In the genomic region with DNA sequence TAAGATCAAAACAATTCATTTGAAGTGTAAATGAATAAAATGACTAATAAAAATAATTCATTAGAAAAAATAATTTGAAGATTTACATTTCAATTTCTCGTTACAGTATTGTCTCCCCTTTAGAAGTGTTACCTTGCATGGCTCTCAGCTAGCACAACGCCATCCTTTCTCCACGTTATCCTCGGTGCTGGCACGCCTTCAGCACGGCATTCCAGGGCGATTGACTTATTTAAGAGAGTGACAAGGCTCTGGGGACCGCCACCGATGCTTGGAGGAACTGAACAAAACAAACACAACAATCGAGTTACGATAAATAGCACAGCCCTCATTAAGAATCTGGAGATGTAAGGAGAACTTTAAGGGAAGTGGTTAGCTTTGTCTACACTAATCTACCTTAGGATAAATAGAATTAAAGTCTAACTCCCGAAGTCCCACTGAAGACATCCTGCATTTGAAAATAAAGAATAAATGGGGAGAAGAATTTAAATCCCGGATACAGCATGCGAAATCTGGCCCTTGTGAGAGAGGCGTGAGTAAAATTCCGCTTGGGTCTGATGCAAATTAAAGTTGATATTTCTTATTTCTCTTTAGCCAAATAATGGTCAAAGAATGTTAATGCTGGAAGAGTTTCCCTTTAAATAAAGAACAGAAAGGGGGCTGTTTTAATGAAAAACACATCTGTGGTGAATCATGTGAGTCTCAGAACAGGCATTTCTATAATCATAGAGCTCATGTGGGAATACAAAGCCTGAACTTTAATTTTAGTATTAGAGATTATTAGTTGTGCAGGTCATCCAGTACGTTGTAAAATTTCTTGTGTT, we compare ENCODE assay signal across 29 mouse cellular contexts.
DNase-seq lines count a peak whose midpoint lies in the region; ATAC-seq and TF ChIP-seq lines count a peak whose summit lies in the region.
"Had no signal": no experiment of that assay in that cellular context is flagged by ENCODE, and none has a peak within 500 bp of the region (broad histone marks: within the 10 kb centered on the region; RNA-seq: fewer than 3 reads in every experiment).

No protein-coding gene starts in this region.

- ATAC-seq in forebrain, embryonic 12.5 days (ENCODE audit: low FRiP score): peak; percentile 53; the same call in 1 of the 2 replicates
- ATAC-seq in forebrain, embryonic 15.5 days (replicated peaks): no peak
- ATAC-seq in midbrain, postnatal 0 days (ENCODE audit: low FRiP score): no peak
- ATAC-seq in midbrain, embryonic 11.5 days (ENCODE audit: low FRiP score): no peak
- peak; percentile 78; the same call in 1 of the 2 replicates for ATAC-seq in limb, embryonic 13.5 days (ENCODE audit: low FRiP score, low read depth)
- ATAC-seq: hindbrain, postnatal 0 days; intestine, embryonic 15.5 days had no signal

- H3K4me3 ChIP-seq in forebrain, embryonic 12.5 days (replicated peaks): no peak overlapping the region
- H3K4me3 ChIP-seq in forebrain, embryonic 15.5 days: no peak overlapping the region
- H3K4me3 ChIP-seq in midbrain, postnatal 0 days (ENCODE audit: low read depth, low read length): no peak overlapping the region
- H3K4me3 ChIP-seq in midbrain, embryonic 11.5 days (ENCODE audit: low read depth, low read length): no peak overlapping the region
- H3K4me3 ChIP-seq in limb, embryonic 13.5 days: no peak overlapping the region
- H3K4me3 ChIP-seq: gastrocnemius, adult 2 months; hindbrain, embryonic 12.5 days; intestine, embryonic 15.5 days; midbrain, embryonic 12.5 days had no signal

- WGBS in forebrain, embryonic 12.5 days: 58% methylated on average over 17 of the region's 17 CpGs
- 41% methylated on average over 17 of the region's 17 CpGs for WGBS in forebrain, embryonic 15.5 days
- 67% methylated on average over 17 of the region's 17 CpGs for WGBS in midbrain, postnatal 0 days
- WGBS in midbrain, embryonic 11.5 days: 85% methylated on average over 17 of the region's 17 CpGs
- 59% methylated on average over 17 of the region's 17 CpGs for WGBS in limb, embryonic 13.5 days

- no peak overlapping the region for H3K9ac ChIP-seq in forebrain, embryonic 12.5 days
- H3K9ac ChIP-seq in forebrain, embryonic 15.5 days (replicated peaks): no peak overlapping the region
- no peak overlapping the region for H3K9ac ChIP-seq in midbrain, postnatal 0 days (replicated peaks; ENCODE audit: low read length, poor library complexity, severe bottlenecking)
- no peak overlapping the region for H3K9ac ChIP-seq in midbrain, embryonic 11.5 days (ENCODE audit: low read length)
- no peak overlapping the region for H3K9ac ChIP-seq in limb, embryonic 13.5 days
- H3K9ac ChIP-seq: hindbrain, embryonic 12.5 days; intestine, embryonic 15.5 days; liver, embryonic 14.5 days; midbrain, embryonic 12.5 days had no signal

- TF ChIP-seq CTCF in midbrain, postnatal 0 days (IDR thresholded peaks at IDR 0.05): no peak

- no peaks in the 10 kb centered on the region for H3K4me1 ChIP-seq in forebrain, embryonic 12.5 days
- H3K4me1 ChIP-seq in forebrain, embryonic 15.5 days: no peaks in the 10 kb centered on the region
- H3K4me1 ChIP-seq in midbrain, postnatal 0 days (ENCODE audit: insufficient read depth, low read length): no peaks in the 10 kb centered on the region
- H3K4me1 ChIP-seq in midbrain, embryonic 11.5 days (ENCODE audit: control insufficient read depth, insufficient read depth, low read length): no peaks in the 10 kb centered on the region
- peaks cover 11% of the 10 kb centered on the region; the same call in 1 of the 2 replicates for H3K4me1 ChIP-seq in limb, embryonic 13.5 days
- H3K4me1 ChIP-seq: hindbrain, embryonic 12.5 days; intestine, embryonic 15.5 days; midbrain, embryonic 12.5 days had no signal

- H3K4me2 ChIP-seq in forebrain, embryonic 12.5 days: no peak overlapping the region
- H3K4me2 ChIP-seq in forebrain, embryonic 15.5 days (replicated peaks): no peak overlapping the region
- peak overlapping the region; percentile 24; the same call in 1 of the 2 replicates for H3K4me2 ChIP-seq in midbrain, postnatal 0 days (ENCODE audit: low read depth, low read length, poor library complexity, severe bottlenecking)
- no peak overlapping the region for H3K4me2 ChIP-seq in midbrain, embryonic 11.5 days
- H3K4me2 ChIP-seq in limb, embryonic 13.5 days (replicated peaks): no peak overlapping the region
- H3K4me2 ChIP-seq: heart, embryonic 11.5 days; hindbrain, embryonic 12.5 days; intestine, embryonic 15.5 days; midbrain, embryonic 12.5 days had no signal

- no peak overlapping the region for H3K27ac ChIP-seq in forebrain, embryonic 12.5 days
- H3K27ac ChIP-seq in forebrain, embryonic 15.5 days (replicated peaks): no peak overlapping the region
- no peak overlapping the region for H3K27ac ChIP-seq in midbrain, postnatal 0 days (ENCODE audit: low read depth, low read length)
- H3K27ac ChIP-seq in midbrain, embryonic 11.5 days (ENCODE audit: low read depth, low read length): no peak overlapping the region
- H3K27ac ChIP-seq in limb, embryonic 13.5 days: peak overlapping the region; percentile 39; the same call in 1 of the 2 replicates
- H3K27ac ChIP-seq: gastrocnemius, adult 2 months; hindbrain, embryonic 12.5 days; hindbrain, postnatal 0 days; intestine, embryonic 15.5 days; kidney, postnatal 0 days; liver, embryonic 14.5 days; midbrain, embryonic 12.5 days; stomach, postnatal 0 days had no signal

- no peaks in the 10 kb centered on the region for H3K27me3 ChIP-seq in forebrain, embryonic 12.5 days
- no peaks in the 10 kb centered on the region for H3K27me3 ChIP-seq in forebrain, embryonic 15.5 days
- no peaks in the 10 kb centered on the region for H3K27me3 ChIP-seq in midbrain, postnatal 0 days (ENCODE audit: insufficient read depth, low read length)
- H3K27me3 ChIP-seq in midbrain, embryonic 11.5 days (ENCODE audit: control insufficient read depth, insufficient read depth, low read length): no peaks in the 10 kb centered on the region
- no peaks in the 10 kb centered on the region for H3K27me3 ChIP-seq in limb, embryonic 13.5 days
- H3K27me3 ChIP-seq: hindbrain, embryonic 12.5 days; intestine, embryonic 15.5 days; midbrain, embryonic 12.5 days had no signal

- H3K9me3 ChIP-seq in forebrain, embryonic 12.5 days: no peaks in the 10 kb centered on the region
- no peaks in the 10 kb centered on the region for H3K9me3 ChIP-seq in forebrain, embryonic 15.5 days
- H3K9me3 ChIP-seq in midbrain, postnatal 0 days (ENCODE audit: low read length): no peaks in the 10 kb centered on the region
- H3K9me3 ChIP-seq in midbrain, embryonic 11.5 days (ENCODE audit: control insufficient read depth, low read length): no peaks in the 10 kb centered on the region
- no peaks in the 10 kb centered on the region for H3K9me3 ChIP-seq in limb, embryonic 13.5 days
- H3K9me3 ChIP-seq: hindbrain, embryonic 12.5 days; intestine, embryonic 15.5 days; midbrain, embryonic 12.5 days had no signal

- DNase-seq in midbrain, postnatal 0 days (ENCODE audit: low spot score): no peak
- DNase-seq in midbrain, embryonic 11.5 days (ENCODE audit: low spot score, missing footprints): no peak
- no peak for DNase-seq in frontal cortex, postnatal 36 days (ENCODE audit: low spot score in 2 of 2)
- DNase-seq in right cerebral cortex, postnatal 25 days: no peak
- DNase-seq: adrenal gland, postnatal 14 days; cerebellum, adult 11-12 months; cerebellum, adult 9-11 months; embryo, embryonic 11 days; gastrocnemius, adult 2 months; gastrocnemius, postnatal 36 days; heart, adult 18-20 months; heart, postnatal 36 days; kidney, adult 8-10 months; layer of hippocampus, adult 9-11 months; lung, adult 2 months; lung, postnatal 14 days; thymus, adult 18-20 months; thymus, postnatal 25 days had no signal

- H3K36me3 ChIP-seq in forebrain, embryonic 12.5 days (replicated peaks): no peaks in the 10 kb centered on the region
- no peaks in the 10 kb centered on the region for H3K36me3 ChIP-seq in forebrain, embryonic 15.5 days
- no peaks in the 10 kb centered on the region for H3K36me3 ChIP-seq in midbrain, postnatal 0 days (ENCODE audit: insufficient read depth, low read length)
- H3K36me3 ChIP-seq in midbrain, embryonic 11.5 days (ENCODE audit: control insufficient read depth, insufficient read depth, low read length): no peaks in the 10 kb centered on the region
- peaks cover 37% of the 10 kb centered on the region for H3K36me3 ChIP-seq in limb, embryonic 13.5 days
- H3K36me3 ChIP-seq: hindbrain, embryonic 12.5 days; intestine, embryonic 15.5 days; midbrain, embryonic 12.5 days had no signal

Comparison
In these comparisons a context has a peak if more than half of its experiments do, and no peak if none do; other contexts are left out.
1. ATAC-seq: peak in forebrain, embryonic 12.5 days (single experiment) and limb, embryonic 13.5 days (single experiment); none in forebrain, embryonic 15.5 days (single experiment), midbrain, postnatal 0 days (single experiment) and midbrain, embryonic 11.5 days (single experiment).